Mouse (Mus musculus): ENCODE measurements around the gene Gm11213.

- no peak for TF ChIP-seq CTCF (IDR thresholded peaks at IDR 0.05; ENCODE audit: control insufficient read depth, insufficient read depth, insufficient replicate concordance, low read depth, low read length)
- no peak for TF ChIP-seq POLR2A (IDR thresholded peaks at IDR 0.05; ENCODE audit: control insufficient read depth, low read depth, low read length)
Measured at GRCm38 (mm10) chr4:63594459-63595110, 10.5 kb downstream of the Gm11213 start.
